Mouse (Mus musculus) hindbrain, embryonic 15.5 days (tissue): ENCODE measurements at regions not wholly inside any gene's neighbourhood (a gene's known extent, or its start where the extent isn't known, plus 50 kb on each side); places are given as distances from the start of the nearest gene placed in this dataset.

ENCODE experiments used
- ATAC-seq: fragments of 200-750 bp; cut with Nextera tagmentation; 2 replicates; pipeline ENCODE4 v1.8.0; 2017; ENCODE audit warnings: low read depth, moderate number of reproducible peaks, moderate TSS enrichment; ENCODE audit not compliant: low FRiP score
- H3K27ac ChIP-seq: fragments of 300-500 bp; sonication (generic); replicated peaks from 2 replicates; pipeline ENCODE4 v1.5.1; 2015; ENCODE audit warnings: mild to moderate bottlenecking, inconsistent platforms
- H3K27me3 ChIP-seq: fragments of 300-500 bp; sonication (generic); 2 replicates; pipeline ENCODE4 v1.6.1; 2015; ENCODE audit warnings: control low read depth, inconsistent platforms
- H3K36me3 ChIP-seq: fragments of 300-500 bp; sonication (generic); 2 replicates; pipeline ENCODE4 v1.6.1; 2015; ENCODE audit warnings: control low read depth, inconsistent platforms
- H3K4me1 ChIP-seq: fragments of 300-500 bp; sonication (generic); replicated peaks from 2 replicates; pipeline ENCODE4 v1.6.1; 2015; ENCODE audit warnings: control low read depth, inconsistent platforms
- H3K4me2 ChIP-seq: fragments of 300-500 bp; sonication (generic); 2 replicates; pipeline ENCODE4 v1.6.1; 2015; ENCODE audit warnings: moderate library complexity, mild to moderate bottlenecking, inconsistent platforms
- H3K4me3 ChIP-seq: fragments of 300-500 bp; sonication (generic); 2 replicates; pipeline ENCODE4 v1.5.1; 2015; ENCODE audit warnings: mild to moderate bottlenecking, inconsistent platforms
- H3K9ac ChIP-seq: fragments of 300-500 bp; sonication (generic); 2 replicates; pipeline ENCODE4 v1.6.1; 2015; ENCODE audit warnings: inconsistent platforms
- H3K9me3 ChIP-seq: fragments of 300-500 bp; sonication (generic); 2 replicates; pipeline ENCODE4 v1.6.1; 2016; ENCODE audit warnings: control low read depth, inconsistent platforms
- WGBS: fragments of 180-500 bp; shearing (Covaris S2); methylation state at CpG from one replicate; pipeline ENCODE4 v1.1.7; 2015; 5-methylcytosine and 5-hydroxymethylcytosine counted together

- no peaks in the 10 kb centered on the region for H3K36me3 ChIP-seq
- no peaks in the 10 kb centered on the region for H3K27me3 ChIP-seq
- H3K27ac ChIP-seq = no peak overlapping the region
- no peak for ATAC-seq
- H3K4me2 ChIP-seq = no peak overlapping the region
- no peaks in the 10 kb centered on the region for H3K4me1 ChIP-seq
- H3K9ac ChIP-seq = no peak overlapping the region
- WGBS = 83% methylated on average over 1 of the region's 2 CpGs
- H3K4me3 ChIP-seq = no peak overlapping the region
- no peaks in the 10 kb centered on the region for H3K9me3 ChIP-seq
These were observed 52.7 kb upstream of the Ddit4l start for GRCm38 (mm10) chr3:137568580-137569313.
